Mouse (Mus musculus) left cerebral cortex, postnatal 25 days (tissue): ENCODE data around the gene Gm28230. TPM values are rescaled to one million over a fixed set of nuclear protein-coding genes. Genes with fewer than 3 reads are reported as not detected.

ENCODE experiments used
- microRNA-seq, 2 experiments: library from miRNA; unstranded; fragments of <30 nt; microRNA quantifications; one replicate each; pipeline ENCODE4 v1.2.0; 2022
- total RNA-seq, 2 experiments: library from RNA; stranded (reverse); gene quantifications; 2 replicates each; pipeline ENCODE4 v1.2.3; 2021

Gene Gm28230
- total RNA-seq, 2 experiments from 2014 or later: not detected

Small RNA genes within 50 kb of the gene (microRNA-seq; reads per million reads assigned to microRNA genes)
- gene Gm44463: 0 reads per million in 2 experiments
- 15.1 to 35.2 reads per million in 2 experiments for gene Mir10b

Other genes starting within 250 kb of the Gm28230 start
- 10 to 100 TPM; 69.7 to 77.6 TPM for gene Lnpk, start 147.3 kb upstream of the Gm28230 start, total RNA-seq
- not detected for gene Evx2, start 67.2 kb upstream of the Gm28230 start, total RNA-seq
- not detected for gene Hoxd13, start 58.4 kb upstream of the Gm28230 start, total RNA-seq
- gene Hoxd12, start 51.7 kb upstream of the Gm28230 start, total RNA-seq: not detected
- gene Hoxd11, start 47.2 kb upstream of the Gm28230 start, total RNA-seq: not detected
- not detected for gene Hoxd10, start 34.8 kb upstream of the Gm28230 start, total RNA-seq
- gene Hoxd9, start 29.0 kb upstream of the Gm28230 start, total RNA-seq: not detected
- under 1 TPM in 1 of 2 experiments, not detected in 1; 0.14 TPM for gene Hoxd8, start 22.1 kb upstream of the Gm28230 start, total RNA-seq
- not detected for gene Hoxd3, start 14.8 kb upstream of the Gm28230 start, total RNA-seq
- gene Hoxd4, start 14.8 kb upstream of the Gm28230 start, total RNA-seq: not detected
- gene Hoxd1, start 36.3 kb downstream of the Gm28230 start, total RNA-seq: under 1 TPM in 1 of 2 experiments, not detected in 1; 0.37 TPM
- gene Mtx2, start 99.1 kb downstream of the Gm28230 start, total RNA-seq: 10 to 100 TPM; 43.5 to 49.0 TPM